Mouse (Mus musculus) heart, postnatal 0 days (tissue): Measurements from ENCODE around the gene Fam83g. TPM values are rescaled to one million over a fixed set of nuclear protein-coding genes. Genes with fewer than 3 reads are reported as not detected.

Experiments used
- ATAC-seq: fragments of 200-750 bp; cut with Nextera tagmentation; 2 replicates; pipeline ENCODE4 v1.8.0; 2017; ENCODE audit warnings: low read depth, moderate number of reproducible peaks, moderate library complexity; ENCODE audit not compliant: insufficient read depth
- DNase-seq: peaks from one replicate; pipeline ENCODE4 v3.0.0-alpha.2; 2016; ENCODE audit warnings: low spot score
- H3K27ac ChIP-seq: fragments of 300-500 bp; sonication (generic); 2 replicates; pipeline ENCODE4 v1.5.1; 2014; ENCODE audit warnings: low read depth, mild to moderate bottlenecking
- H3K27me3 ChIP-seq: fragments of 300-500 bp; sonication (generic); 2 replicates; pipeline ENCODE4 v1.6.1; 2014; ENCODE audit warnings: low read length, mixed read lengths; ENCODE audit not compliant: control insufficient read depth, insufficient read depth
- H3K36me3 ChIP-seq: fragments of 300-500 bp; sonication (generic); replicated peaks from 2 replicates; pipeline ENCODE4 v1.6.1; 2014; ENCODE audit warnings: low read length, mixed read lengths; ENCODE audit not compliant: control insufficient read depth, insufficient read depth
- H3K4me1 ChIP-seq: fragments of 300-500 bp; sonication (generic); 2 replicates; pipeline ENCODE4 v1.6.1; 2014; ENCODE audit warnings: antibody characterized with exemption; ENCODE audit not compliant: control insufficient read depth, insufficient read depth
- H3K4me2 ChIP-seq: fragments of 300-500 bp; sonication (generic); 2 replicates; pipeline ENCODE4 v1.6.1; 2014; ENCODE audit warnings: low read depth, mild to moderate bottlenecking, low read length, moderate library complexity
- H3K4me3 ChIP-seq: fragments of 300-500 bp; sonication (generic); 2 replicates; pipeline ENCODE4 v1.5.1; 2014; ENCODE audit warnings: low read depth, low read length
- H3K9ac ChIP-seq: fragments of 300-500 bp; sonication (generic); replicated peaks from 2 replicates; pipeline ENCODE4 v1.6.1; 2014; ENCODE audit warnings: low read depth, low read length, mixed read lengths
- H3K9me3 ChIP-seq: fragments of 300-500 bp; sonication (generic); replicated peaks from 2 replicates; pipeline ENCODE4 v1.6.1; 2016; ENCODE audit warnings: low read length; ENCODE audit not compliant: control insufficient read depth
- CTCF ChIP-seq: IDR thresholded peaks from 2 replicates; pipeline ENCODE4 v1.5.1; 2016; ENCODE audit warnings: antibody characterized with exemption, control low read depth, low read depth
- EP300 ChIP-seq: IDR thresholded peaks from 2 replicates; pipeline ENCODE4 v1.6.1; 2016; ENCODE audit warnings: antibody characterized with exemption, low read depth
- WGBS: fragments of 180-500 bp; shearing (Covaris S2); extraction: QIAGEN DNeasy Blood & Tissue Kit; methylation state at CpG from one replicate; pipeline ENCODE4 v1.1.7; 2014; 5-methylcytosine and 5-hydroxymethylcytosine counted together
- polyA plus RNA-seq: library from polyadenylated mRNA; unstranded; fragments of >200 nt; fragmentation: Nextera tagmentation; extraction: Ambion mirVana; gene quantifications from 2 replicates; pipeline ENCODE4 v1.2.1, GENCODE M21; 2015
- total RNA-seq: library from RNA; depleted of rRNA; stranded (reverse); fragments of >200 nt; gene quantifications from 2 replicates; pipeline ENCODE4 v1.2.3, GENCODE M21; 2014; ENCODE audit warnings: low replicate concordance

Fam83g gene
- total and polyA plus RNA-seq, 2 experiments from 2014 or later = 0.15 to 2.6 TPM

DNA sequence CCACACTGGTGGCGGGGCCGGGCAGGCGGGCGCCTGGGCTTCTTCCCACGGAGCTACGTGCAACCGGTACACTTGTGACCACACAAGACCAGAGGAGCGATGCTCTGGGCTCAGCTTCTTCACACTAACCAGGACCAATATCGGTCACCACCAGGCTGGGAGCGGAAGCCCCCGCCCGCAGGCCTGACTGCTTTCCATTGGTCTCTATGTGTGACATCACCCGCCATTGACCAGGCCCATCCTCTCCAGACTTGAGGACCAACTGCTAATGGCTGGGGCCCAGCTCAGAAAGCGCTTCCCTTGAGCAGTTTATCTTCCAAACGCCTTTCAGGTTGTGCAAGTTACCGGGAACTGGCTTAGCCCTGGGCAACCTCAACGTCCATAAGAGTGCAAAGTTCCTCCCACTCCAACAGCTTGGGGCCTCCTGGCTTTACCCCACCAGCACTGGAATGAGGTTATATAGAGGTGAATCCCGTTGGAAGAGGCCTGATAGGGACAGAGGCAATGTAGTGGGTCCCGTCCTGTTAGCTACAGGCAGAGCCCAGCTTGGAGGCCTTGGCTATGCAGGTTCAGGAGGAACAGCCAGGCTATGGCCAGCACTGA is 12.0 kb upstream of the Fam83g start:
- 64% methylated on average over 19 of the region's 19 CpGs for whole genome bisulfite sequencing

DNA sequence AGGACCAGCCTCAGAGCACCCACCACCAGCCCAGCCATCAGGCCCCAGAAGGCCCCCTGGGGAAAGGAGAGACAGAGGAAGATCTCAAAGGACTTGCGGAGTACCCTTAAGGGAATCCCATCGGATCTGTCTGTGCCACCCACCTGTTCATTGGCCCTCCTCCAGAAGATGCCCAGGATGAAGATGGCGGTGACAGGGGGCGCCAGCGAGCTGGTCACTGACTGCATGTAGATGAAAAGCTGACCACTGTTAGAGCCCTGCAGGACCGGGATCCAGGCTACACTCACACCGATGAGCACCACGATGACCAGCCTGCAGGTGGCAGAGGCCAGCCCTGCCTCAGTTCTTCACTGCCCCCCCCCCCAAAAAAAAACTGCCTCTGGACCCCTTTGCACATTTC is 10.2 kb upstream of the Fam83g start:
- 53% methylated on average over 8 of the region's 8 CpGs for WGBS
- TF ChIP-seq CTCF (0 out of 2 replicates have a peak, but pooled peaks have one; percentile 15), EP300 (no peak)
- Histone ChIP-seq H3K36me3 (no peaks in the 10 kb centered on the region), H3K4me3 (no peak overlapping the region), H3K27ac (no peak overlapping the region), H3K9me3 (no peaks in the 10 kb centered on the region), H3K27me3 (0 out of 2 replicates have a peak, but pooled peaks cover 11% of the 10 kb centered on the region), H3K4me1 (no peaks in the 10 kb centered on the region), H3K4me2 (no peak overlapping the region), H3K9ac (no peak overlapping the region)
- no peak for ATAC-seq
- no peak for DNase-seq

More for the DNA sequence above, 12.0 kb upstream of the Fam83g start:
- no peak for TF ChIP-seq CTCF
- no peak for TF ChIP-seq EP300
- no peak for DNase-seq
- H3K4me1 ChIP-seq = no peaks in the 10 kb centered on the region
- 0 out of 2 replicates have a peak, but pooled peaks cover 8% of the 10 kb centered on the region for H3K27me3 ChIP-seq
- no peak overlapping the region for H3K4me2 ChIP-seq
- H3K4me3 ChIP-seq = no peak overlapping the region
- no peak for ATAC-seq
- no peak overlapping the region for H3K9ac ChIP-seq
- no peaks in the 10 kb centered on the region for H3K9me3 ChIP-seq
- no peaks in the 10 kb centered on the region for H3K36me3 ChIP-seq
- H3K27ac ChIP-seq = no peak overlapping the region

DNA sequence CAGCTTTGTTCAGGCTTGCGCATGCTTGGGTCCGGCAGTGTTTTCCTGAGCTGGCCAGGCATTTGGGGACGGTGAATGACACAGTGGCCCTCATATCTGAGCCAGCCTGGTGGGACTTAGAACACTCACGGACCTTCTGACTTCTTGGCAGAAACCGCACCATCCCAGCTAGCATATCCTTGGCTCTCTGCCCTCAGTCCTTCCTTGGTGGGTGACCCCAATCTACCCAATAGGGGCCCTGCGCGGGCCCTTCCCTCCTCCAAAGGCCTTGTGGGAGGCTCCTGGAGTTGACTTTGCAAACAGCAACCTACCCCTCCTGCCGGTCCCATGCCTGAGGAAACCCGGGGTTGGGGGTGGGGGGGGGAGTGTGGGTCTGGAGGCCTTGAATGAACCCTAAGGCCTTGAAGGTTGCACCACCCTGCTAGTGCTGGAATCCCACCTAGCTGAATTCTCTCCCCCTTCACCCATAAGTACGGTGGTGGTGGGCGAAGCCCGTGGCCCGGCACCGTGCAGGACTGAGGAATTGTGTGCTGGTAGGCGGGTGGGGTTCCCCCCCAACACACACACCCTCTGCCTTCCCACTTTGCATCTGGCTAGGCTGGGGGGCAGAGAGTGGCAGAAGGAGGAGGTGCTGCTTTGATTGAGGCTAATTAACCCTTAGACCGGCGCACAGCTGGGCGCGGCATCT is 9.6 kb upstream of the Fam83g start:
- Histone ChIP-seq H3K4me1 (no peaks in the 10 kb centered on the region), H3K4me3 (no peak overlapping the region), H3K27ac (no peak overlapping the region), H3K27me3 (0 out of 2 replicates have a peak, but pooled peaks cover 12% of the 10 kb centered on the region), H3K9me3 (no peaks in the 10 kb centered on the region), H3K4me2 (no peak overlapping the region), H3K36me3 (no peaks in the 10 kb centered on the region), H3K9ac (no peak overlapping the region)
- ATAC-seq = no peak
- no peak for DNase-seq
- TF ChIP-seq CTCF (no peak), EP300 (no peak)
- 38% methylated on average over 19 of the region's 19 CpGs for WGBS

DNA sequence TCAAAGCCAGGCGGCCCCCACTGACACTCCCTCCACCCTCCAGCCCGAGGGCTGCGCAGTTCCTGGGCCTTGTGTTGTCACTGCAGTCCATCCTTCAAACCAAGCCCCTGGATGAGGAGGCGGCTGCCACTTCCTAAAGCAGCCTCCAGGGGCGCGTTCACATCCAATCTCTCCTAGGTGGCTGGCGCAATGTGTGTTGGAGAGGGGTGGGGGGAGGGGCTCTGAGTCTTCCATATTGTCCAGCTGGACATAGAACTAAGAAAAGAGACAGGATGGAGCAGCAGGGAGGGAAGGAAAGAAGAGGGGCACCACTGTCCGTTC is 9.1 kb upstream of the Fam83g start:
- DNase-seq = peak; percentile 38
- 13% methylated on average over 8 of the region's 8 CpGs for WGBS
- Histone ChIP-seq H3K36me3 (no peaks in the 10 kb centered on the region), H3K9me3 (no peaks in the 10 kb centered on the region), H3K27me3 (0 out of 2 replicates have a peak, but pooled peaks cover 12% of the 10 kb centered on the region), H3K4me2 (no peak overlapping the region), H3K4me3 (no peak overlapping the region), H3K4me1 (no peaks in the 10 kb centered on the region), H3K27ac (no peak overlapping the region), H3K9ac (no peak overlapping the region)
- no peak for TF ChIP-seq EP300
- peak; percentile 54 for TF ChIP-seq CTCF
- ATAC-seq = 0 out of 2 replicates have a peak, but pooled peaks have one; percentile 34

DNA sequence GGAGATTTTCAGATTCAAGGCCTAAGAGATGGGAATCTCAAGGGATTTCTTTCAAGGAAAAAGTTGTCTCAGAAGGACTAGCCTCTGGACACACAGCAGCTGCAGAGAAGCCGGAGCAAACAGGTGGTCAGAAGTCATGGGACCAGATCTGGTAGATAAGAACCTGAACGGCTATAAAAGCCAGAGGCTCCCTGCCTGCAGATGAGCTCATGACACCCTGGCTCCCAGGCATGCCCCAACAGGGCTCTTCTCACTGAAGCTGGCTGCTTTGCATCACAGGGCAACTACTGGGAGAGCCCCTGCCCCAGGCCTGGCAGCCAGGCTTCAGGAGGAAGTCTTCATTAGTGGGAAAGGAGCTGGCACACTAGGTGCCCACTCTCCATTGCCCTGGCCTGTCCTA is 8.6 kb upstream of the Fam83g start:
- H3K4me3 ChIP-seq = no peak overlapping the region
- no peak overlapping the region for H3K4me2 ChIP-seq
- H3K4me1 ChIP-seq = no peaks in the 10 kb centered on the region
- H3K27me3 ChIP-seq = 0 out of 2 replicates have a peak, but pooled peaks cover 12% of the 10 kb centered on the region
- DNase-seq (no peak), ATAC-seq (no peak)
- H3K36me3 ChIP-seq = no peaks in the 10 kb centered on the region
- H3K27ac ChIP-seq = no peak overlapping the region
- no peaks in the 10 kb centered on the region for H3K9me3 ChIP-seq
- TF ChIP-seq CTCF (no peak), EP300 (no peak)
- 43% methylated on average over 2 of the region's 2 CpGs for WGBS
- no peak overlapping the region for H3K9ac ChIP-seq
